Mouse (Mus musculus) macrophage (primary cell): ENCODE data around the gene Esr2. TPM values are rescaled to one million over a fixed set of nuclear protein-coding genes. Genes with fewer than 3 reads are reported as not detected.

Experiments
- H3K27ac ChIP-seq: fragments of 350-480 bp; formaldehyde crosslinking; 2 replicates; pipeline ENCODE4 v1.9.0; 2021
- H3K36me3 ChIP-seq: fragments of 350-480 bp; formaldehyde crosslinking; 2 replicates; pipeline ENCODE4 v1.9.0; 2021; ENCODE audit errors: inconsistent target
- H3K4me3 ChIP-seq: fragments of 350-480 bp; formaldehyde crosslinking; 2 replicates; pipeline ENCODE4 v1.9.0; 2021; ENCODE audit errors: inconsistent target
- H3K79me2 ChIP-seq: fragments of 350-480 bp; formaldehyde crosslinking; 2 replicates; pipeline ENCODE4 v1.9.0; 2021; ENCODE audit errors: inconsistent target
- WGBS: methylation state at CpG from one replicate; pipeline ENCODE4 v1.1.7; 2026; ENCODE audit warnings: inconsistent platforms; ENCODE audit not compliant: missing documents; 5-methylcytosine and 5-hydroxymethylcytosine counted together
- polyA plus RNA-seq: library from polyadenylated mRNA; stranded (reverse); fragments of 250-400 nt; gene quantifications from 3 replicates; pipeline ENCODE4 v1.2.4, GENCODE M21; 2018; ENCODE audit warnings: inconsistent platforms

Gene Esr2
- polyA plus RNA-seq, 1 experiment from 2014 or later: not detected

DNA sequence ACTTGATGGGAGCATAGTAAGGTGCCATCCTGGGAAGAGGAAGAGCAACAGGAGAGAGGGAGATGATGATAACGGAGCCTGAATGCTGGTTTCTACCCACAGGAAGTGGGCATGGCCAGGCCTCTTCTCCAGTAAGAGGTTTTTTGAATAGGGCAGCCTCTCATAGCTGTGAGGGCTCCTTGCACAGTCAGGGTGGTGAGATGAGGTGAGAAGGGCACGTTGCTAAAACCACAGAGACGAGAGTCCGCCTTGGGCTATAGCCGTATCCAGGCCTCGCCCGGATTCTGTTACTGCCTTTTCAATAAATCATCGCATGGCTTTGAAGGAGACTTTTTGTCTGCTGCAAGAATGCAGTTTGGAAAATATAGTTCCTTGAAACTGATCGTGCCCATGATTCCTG is 92.0 kb downstream of the Esr2 start:
- no peak overlapping the region for H3K4me3 ChIP-seq
- no peaks in the 10 kb centered on the region for H3K79me2 ChIP-seq
- H3K27ac ChIP-seq: no peak overlapping the region
- WGBS: 29% methylated on average over 9 of the region's 9 CpGs
- no peaks in the 10 kb centered on the region for H3K36me3 ChIP-seq

DNA sequence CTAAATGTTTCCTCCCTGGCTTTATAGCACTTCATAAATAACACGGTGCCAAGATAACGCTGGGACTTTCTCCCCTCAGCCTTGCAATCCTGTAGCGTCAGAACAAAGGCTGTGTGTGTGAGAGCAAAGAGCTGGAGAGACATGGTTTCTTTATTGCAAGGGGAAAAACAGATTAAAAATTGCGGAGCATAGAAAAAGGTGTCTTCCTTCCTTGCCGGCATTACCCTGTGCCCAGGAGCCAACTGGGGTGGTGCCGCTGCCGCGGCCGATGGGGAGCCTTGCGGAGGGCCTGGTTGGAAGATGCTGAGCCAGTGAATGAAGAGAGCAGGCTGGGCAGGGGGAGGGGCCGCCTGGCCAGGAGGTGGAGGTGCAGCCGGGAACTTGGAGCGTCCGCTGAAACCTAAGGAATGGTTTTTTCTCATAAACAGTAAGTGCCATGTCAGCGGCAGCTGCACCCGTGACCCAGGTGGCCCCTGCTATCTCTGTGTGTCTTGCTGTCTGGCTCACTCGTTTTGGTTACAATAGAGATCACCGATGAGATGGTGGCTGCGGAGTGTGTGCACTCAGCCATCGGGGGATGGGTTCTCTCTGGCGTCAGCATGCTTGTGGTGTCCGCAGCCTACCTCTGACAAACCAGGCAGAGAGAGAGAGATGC is 95.4 kb downstream of the Esr2 start:
- no peak overlapping the region for H3K4me3 ChIP-seq
- 73% methylated on average over 22 of the region's 22 CpGs for WGBS
- H3K79me2 ChIP-seq: no peaks in the 10 kb centered on the region
- no peaks in the 10 kb centered on the region for H3K36me3 ChIP-seq
- H3K27ac ChIP-seq: no peak overlapping the region

DNA sequence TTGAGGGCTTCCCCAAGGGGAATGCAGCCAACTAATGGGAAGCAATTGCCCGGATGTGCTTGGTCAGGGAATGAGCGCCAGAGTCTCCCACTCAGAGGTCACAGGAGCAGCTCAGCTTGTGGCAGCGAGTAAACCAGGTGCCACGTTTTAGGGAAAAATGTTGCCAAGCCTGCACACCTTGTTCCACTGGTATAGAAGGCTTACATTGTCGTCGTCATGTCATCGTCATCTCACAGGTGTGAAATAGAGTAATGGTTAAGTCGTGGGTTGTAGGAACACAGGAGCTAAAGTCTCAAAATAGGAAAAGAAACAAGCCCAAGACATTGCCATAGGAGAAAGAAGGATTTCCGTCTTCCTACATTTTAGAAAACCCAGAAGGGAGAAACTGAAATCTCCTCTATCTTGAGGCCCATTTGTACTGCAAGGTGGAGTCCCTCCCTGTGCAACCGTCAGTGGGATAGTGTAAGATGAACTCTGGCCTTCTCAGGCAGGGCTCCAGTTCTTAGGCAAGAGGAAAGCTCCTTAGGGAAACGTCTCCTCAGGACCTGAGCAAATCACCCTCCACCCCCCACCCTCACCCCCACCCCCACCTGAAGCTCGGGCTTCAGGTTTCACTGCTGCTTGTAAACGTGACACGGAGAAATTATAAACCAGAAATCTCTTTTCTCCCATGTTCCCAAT is 96.0 kb downstream of the Esr2 start:
- 93% methylated on average over 10 of the region's 14 CpGs for WGBS
- H3K27ac ChIP-seq: no peak overlapping the region
- H3K4me3 ChIP-seq: no peak overlapping the region
- no peaks in the 10 kb centered on the region for H3K79me2 ChIP-seq
- H3K36me3 ChIP-seq: no peaks in the 10 kb centered on the region

DNA sequence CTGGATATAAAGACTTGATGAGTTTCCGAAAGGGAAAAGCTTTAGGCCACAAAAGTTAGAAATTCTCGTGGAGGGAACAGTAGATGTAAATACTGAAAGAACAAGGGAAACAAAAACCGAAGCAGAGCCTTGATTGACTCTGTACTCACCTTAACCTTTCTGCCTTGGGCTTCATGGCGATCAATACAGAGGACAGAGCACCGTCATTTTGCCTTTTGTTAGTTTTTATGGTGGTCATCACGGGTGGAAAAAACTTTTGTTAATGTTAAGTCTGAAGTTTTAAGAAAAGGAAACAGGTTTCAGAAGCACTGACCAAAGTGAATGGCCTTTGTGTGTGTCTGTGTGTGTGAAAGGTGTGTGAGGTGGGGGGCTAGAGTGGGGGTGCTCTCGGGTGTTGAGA is 103.1 kb downstream of the Esr2 start:
- 95% methylated on average over 7 of the region's 7 CpGs for WGBS
- Histone ChIP-seq H3K36me3 (no peaks in the 10 kb centered on the region), H3K79me2 (no peaks in the 10 kb centered on the region)

DNA sequence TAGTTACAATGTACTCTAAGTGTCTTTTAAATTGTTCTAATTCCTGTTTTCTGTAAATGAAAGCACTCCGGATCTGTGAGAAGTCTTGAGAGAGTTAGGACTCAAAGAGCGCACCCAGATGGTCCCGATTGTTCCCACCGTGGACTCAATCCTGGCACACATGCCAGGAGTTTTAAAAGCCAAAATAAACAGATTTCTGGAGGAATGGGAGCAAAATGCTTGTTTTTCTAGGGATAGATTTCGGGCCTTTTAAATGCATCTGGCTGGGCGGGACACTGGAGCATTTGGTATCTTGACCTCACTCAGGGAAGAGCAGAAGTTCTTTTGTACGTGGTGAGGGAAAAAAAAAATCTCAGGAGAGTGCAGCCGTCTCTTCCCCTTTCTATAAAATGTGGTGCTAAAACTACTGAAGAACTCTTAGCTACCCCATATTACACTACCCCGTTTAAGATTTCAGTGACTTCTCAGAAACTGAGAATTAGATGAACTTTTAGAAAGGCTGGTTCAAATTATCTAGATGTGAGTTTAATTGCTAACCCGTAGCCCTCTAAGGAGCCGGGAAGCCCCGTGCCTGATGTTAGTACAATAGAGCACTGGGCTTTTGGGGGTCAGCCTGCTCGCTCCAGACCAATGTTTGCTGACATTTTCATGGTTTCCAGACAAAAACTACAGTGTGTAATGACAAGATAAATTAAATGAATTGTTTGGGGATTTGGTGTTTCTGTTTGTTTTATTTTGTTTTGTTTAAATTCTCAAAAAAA is 103.8 kb downstream of the Esr2 start:
- WGBS: 80% methylated on average over 13 of the region's 13 CpGs
- no peaks in the 10 kb centered on the region for H3K36me3 ChIP-seq
- H3K79me2 ChIP-seq: no peaks in the 10 kb centered on the region
- no peak overlapping the region for H3K27ac ChIP-seq
- no peak overlapping the region for H3K4me3 ChIP-seq

More for the DNA sequence above, 103.1 kb downstream of the Esr2 start:
- Histone ChIP-seq H3K4me3 (no peak overlapping the region), H3K27ac (no peak overlapping the region)

DNA sequence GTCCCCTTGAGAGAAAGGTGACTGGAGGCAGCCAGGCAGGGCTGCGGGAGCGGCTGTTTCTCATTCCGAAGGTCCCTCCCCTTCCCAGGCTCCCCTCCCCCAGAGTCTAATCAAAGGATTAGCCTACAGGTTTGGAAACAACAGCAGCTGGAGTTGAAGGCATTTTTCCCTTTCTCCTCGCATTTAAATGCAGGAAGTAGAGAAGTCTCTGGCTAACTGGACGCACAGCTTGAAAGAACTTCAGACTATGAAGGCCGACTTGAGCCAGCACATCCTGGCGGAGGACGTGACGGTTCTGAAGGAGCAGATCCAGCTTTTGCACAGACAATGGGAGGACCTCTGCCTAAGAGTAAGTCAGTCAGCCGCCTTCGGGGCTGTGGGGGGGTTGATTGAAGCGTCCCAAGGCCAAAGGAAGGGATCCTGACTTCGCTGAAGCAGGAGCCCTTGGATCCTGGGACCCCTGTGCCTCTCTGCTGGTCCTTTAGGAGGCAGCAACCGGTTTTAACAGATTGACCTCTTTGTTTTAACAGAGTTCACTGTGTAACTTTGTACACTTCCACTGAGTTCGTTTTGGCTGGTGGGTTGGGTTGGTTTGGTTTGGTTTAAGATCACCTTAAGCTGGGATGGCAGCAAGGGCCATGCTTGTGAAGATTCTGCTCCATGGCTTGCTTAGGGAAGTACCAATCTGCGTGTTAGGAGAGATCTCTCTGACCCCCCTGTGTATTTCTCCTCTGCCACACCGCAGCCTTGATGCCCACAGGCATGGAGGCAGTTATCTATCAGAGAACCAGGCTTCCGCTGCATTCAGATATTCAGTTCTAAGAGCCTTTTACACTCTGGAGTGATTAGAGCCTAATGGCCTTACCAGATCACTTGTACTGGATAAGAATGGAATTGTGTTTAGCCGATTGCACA is 104.9 kb downstream of the Esr2 start:
- H3K36me3 ChIP-seq: no peaks in the 10 kb centered on the region

More for the DNA sequence above, 104.9 kb downstream of the Esr2 start:
- Histone ChIP-seq H3K4me3 (no peak overlapping the region), H3K27ac (no peak overlapping the region), H3K79me2 (no peaks in the 10 kb centered on the region)
- 96% methylated on average over 19 of the region's 19 CpGs for WGBS

Other genes with a start within 250 kb of the Esr2 start
- gene Tex21, start 69.5 kb upstream of the Esr2 start, polyA plus RNA-seq: not detected in 3 replicates
- gene Mthfd1, start 78.0 kb upstream of the Esr2 start, polyA plus RNA-seq: 11.3 to 39.1 TPM (median 14.9 TPM) in 3 replicates
- 0.01 TPM in 1 of 3 replicates, not detected in the others for gene Akap5, start 147.6 kb upstream of the Esr2 start, polyA plus RNA-seq
- 5.3 to 6.8 TPM (median 5.6 TPM) in 3 replicates for gene Zbtb25, start 192.3 kb upstream of the Esr2 start, polyA plus RNA-seq
- 5.0 to 6.5 TPM (median 5.2 TPM) in 3 replicates for gene Zbtb1, start 193.0 kb upstream of the Esr2 start, polyA plus RNA-seq
- gene Hspa2, start 226.9 kb upstream of the Esr2 start, polyA plus RNA-seq: 4.0 to 5.0 TPM (median 4.9 TPM) in 3 replicates
- gene Ppp1r36, start 240.3 kb upstream of the Esr2 start, polyA plus RNA-seq: not detected in 3 replicates